Mouse (Mus musculus): ENCODE data around the gene Tusc1.

GRCm38 (mm10) chr4:93344357-93344756, 9.0 kb upstream of the Tusc1 start:
- TF ChIP-seq POLR2A (IDR thresholded peaks at IDR 0.05; ENCODE audit: low read depth, low read length) = no peak
- TF ChIP-seq CTCF (IDR thresholded peaks at IDR 0.05; ENCODE audit: extremely low read depth, insufficient read length, insufficient replicate concordance, low read depth, low read length) = no peak

Measured in small intestine, adult 2 months (tissue).